Mouse (Mus musculus): ENCODE results near the gene Glul. TPM values are rescaled to one million over a fixed set of nuclear protein-coding genes. Genes with fewer than 3 reads are reported as not detected.
"Not testable (repeated sequence)": the region's sequence is repeated elsewhere in the genome, so short reads cannot be mapped to it uniquely, and the experiment has no call there.

Glul gene
- polyA plus RNA-seq (2014; fragmentation: Nextera tagmentation; extraction: Ambion mirVana) = 52.6 and 78.3 TPM in 2 replicates

DNA sequence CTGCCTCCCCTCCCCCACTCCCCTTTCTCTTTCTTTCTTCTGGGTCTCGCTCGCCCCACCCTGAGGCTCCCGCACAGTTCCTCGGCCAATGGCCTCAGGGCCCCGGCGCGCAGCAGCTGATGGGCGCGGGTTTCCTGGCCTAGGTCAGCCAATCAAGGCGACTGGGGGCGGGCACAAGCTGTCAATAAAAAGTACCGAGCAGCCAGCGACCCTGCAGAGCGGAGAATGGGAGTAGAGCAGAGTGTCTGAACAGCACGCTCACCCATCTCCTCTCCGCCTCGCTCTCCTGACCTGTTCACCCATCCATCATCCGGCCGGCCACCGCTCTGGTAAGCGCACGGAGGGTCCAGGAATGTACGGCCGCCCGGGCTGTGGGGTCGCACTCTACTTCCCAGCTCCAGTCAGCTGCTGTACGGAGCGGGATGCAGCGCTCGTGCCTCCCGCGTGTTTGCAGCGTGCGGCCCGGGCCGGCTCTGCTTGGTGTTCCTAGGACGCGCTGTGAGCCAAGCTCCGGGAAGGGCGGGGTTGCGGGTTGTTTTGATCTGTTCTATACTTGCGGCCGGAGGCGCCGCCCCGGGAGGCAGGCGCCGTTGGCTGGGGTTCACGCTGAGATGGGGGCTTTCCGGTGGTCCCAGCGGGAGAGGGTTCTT, at the start of gene Glul, which contains the start of gene Teddm2:
Glul (plus strand) TSS at position 214 of the 650 bp plus-strand sequence.
Teddm2 (minus strand) TSS at position 498 of the 650 bp plus-strand sequence.
- H3K36me3 ChIP-seq (ENCODE audit: control insufficient read depth, insufficient read depth, low read length) = peaks cover 15% of the 10 kb centered on the region; the same call in 1 of the 2 replicates
- no peaks in the 10 kb centered on the region for H3K27me3 ChIP-seq (ENCODE audit: control insufficient read depth, insufficient read depth, low read length)
- peak within 1 kb of the TSS; percentile 96 for H3K27ac ChIP-seq (ENCODE audit: low read depth, low read length)
- H3K9ac ChIP-seq (ENCODE audit: low read depth, low read length) = peak within 1 kb of the TSS; percentile 84
- under 1% methylated on average over 51 of the region's 51 CpGs for WGBS (ENCODE audit: insufficient replicate concordance)
- peaks cover 14% of the 10 kb centered on the region for H3K4me1 ChIP-seq (ENCODE audit: control insufficient read depth, insufficient read depth, low read length)
- no peaks in the 10 kb centered on the region for H3K9me3 ChIP-seq (replicated peaks; ENCODE audit: control insufficient read depth, low read length)
- peak; percentile 98 for ATAC-seq (replicated peaks; ENCODE audit: insufficient number of reproducible peaks, low FRiP score, low TSS enrichment)
- H3K4me2 ChIP-seq = peak within 1 kb of the TSS; percentile 68
- H3K4me3 ChIP-seq (ENCODE audit: low read depth, low read length) = peak within 1 kb of the TSS; percentile 79

DNA sequence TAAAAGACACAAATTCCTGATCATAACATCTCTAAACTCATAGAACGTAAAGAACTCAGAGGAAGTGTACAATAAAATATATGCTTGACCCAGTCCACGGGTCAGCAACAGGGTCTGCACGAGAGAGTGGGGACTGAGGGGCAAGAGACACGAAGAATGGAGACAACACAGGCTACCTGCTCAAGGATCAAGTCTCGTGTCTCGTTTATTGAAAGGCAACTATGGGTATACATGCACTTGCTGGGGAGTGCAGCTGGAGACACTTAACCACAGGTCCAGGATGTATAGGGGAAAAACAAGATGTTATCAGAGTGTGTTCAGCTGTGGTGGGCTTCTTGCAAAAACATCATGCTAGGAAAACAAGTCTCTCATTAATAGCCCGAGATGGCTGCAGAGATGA, 47.0 kb upstream of the Glul start:
- not testable (repeated sequence) for H3K27ac ChIP-seq (ENCODE audit: low read depth, low read length); H3K27me3 ChIP-seq (ENCODE audit: control insufficient read depth, insufficient read depth, low read length); H3K36me3 ChIP-seq (ENCODE audit: control insufficient read depth, insufficient read depth, low read length); H3K4me2 ChIP-seq; H3K4me3 ChIP-seq (ENCODE audit: low read depth, low read length); H3K9me3 ChIP-seq (replicated peaks; ENCODE audit: control insufficient read depth, low read length); ATAC-seq (replicated peaks; ENCODE audit: insufficient number of reproducible peaks, low FRiP score, low TSS enrichment); H3K9ac ChIP-seq (ENCODE audit: low read depth, low read length); H3K4me1 ChIP-seq (ENCODE audit: control insufficient read depth, insufficient read depth, low read length)
- WGBS (ENCODE audit: insufficient replicate concordance) = 73% methylated on average over 7 of the region's 7 CpGs

DNA sequence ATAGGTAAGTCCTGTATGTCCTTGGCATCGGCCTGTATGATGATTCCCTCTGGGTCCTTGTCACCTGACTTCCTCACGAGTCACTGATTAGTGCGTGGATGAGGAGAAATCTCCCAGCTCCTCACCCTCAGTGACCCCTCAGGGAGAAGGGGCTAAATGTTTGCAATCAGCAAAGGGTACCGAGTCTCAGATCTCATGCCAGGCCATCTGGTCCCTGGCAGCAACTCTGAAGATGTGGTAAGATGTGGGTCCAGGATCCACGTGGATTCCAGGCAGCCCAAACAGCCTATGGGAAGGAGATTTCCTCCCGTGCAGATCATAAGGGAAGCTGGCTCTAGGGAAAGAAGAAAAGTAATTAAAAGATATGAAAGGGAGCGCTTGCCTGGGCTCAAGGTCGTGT, 43.8 kb upstream of the Glul start:
- Histone ChIP-seq H3K27me3 (ENCODE audit: control insufficient read depth, insufficient read depth, low read length) (no peaks in the 10 kb centered on the region), H3K9ac (ENCODE audit: low read depth, low read length) (no peak overlapping the region), H3K36me3 (ENCODE audit: control insufficient read depth, insufficient read depth, low read length) (no peaks in the 10 kb centered on the region), H3K9me3 (replicated peaks; ENCODE audit: control insufficient read depth, low read length) (no peaks in the 10 kb centered on the region), H3K4me1 (ENCODE audit: control insufficient read depth, insufficient read depth, low read length) (no peaks in the 10 kb centered on the region), H3K27ac (ENCODE audit: low read depth, low read length) (no peak overlapping the region), H3K4me3 (ENCODE audit: low read depth, low read length) (no peak overlapping the region), H3K4me2 (no peak overlapping the region)
- WGBS (ENCODE audit: insufficient replicate concordance) = 73% methylated on average over 8 of the region's 8 CpGs
- ATAC-seq (replicated peaks; ENCODE audit: insufficient number of reproducible peaks, low FRiP score, low TSS enrichment) = no peak

- ATAC-seq (replicated peaks; ENCODE audit: insufficient number of reproducible peaks, low FRiP score, low TSS enrichment) = no peak
- H3K4me2 ChIP-seq = no peak within 1 kb of the TSS
- 78% methylated on average over 6 of the region's 6 CpGs for WGBS (ENCODE audit: insufficient replicate concordance)
Measured at GRCm38 (mm10) chr1:153874045-153874444, 25.7 kb upstream of the Glul start, which contains the start of gene Teddm1b. TSS of gene Teddm1b (plus strand) at chr1:153874345.

DNA sequence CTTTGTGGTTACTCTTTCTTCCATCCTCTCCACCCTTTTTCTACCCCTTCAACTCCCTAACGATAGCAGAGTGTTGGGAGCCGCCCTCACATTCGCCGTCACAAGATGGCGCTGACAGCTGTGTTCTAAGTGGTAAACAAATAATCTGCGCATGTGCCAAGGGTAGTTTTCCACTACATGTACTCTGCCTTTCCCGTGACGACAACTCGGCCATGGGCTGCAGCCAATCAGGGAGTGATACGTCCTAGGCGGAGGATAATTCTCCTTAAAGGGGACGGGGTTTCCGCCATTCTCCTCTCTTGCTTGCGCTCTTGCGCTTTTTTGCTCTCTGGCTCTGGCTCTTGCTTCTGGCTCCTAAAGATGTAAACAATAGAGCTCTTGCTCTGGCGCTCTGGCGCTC, 19.4 kb upstream of the Glul start:
- not testable (repeated sequence) for H3K27me3 ChIP-seq (ENCODE audit: control insufficient read depth, insufficient read depth, low read length); H3K4me2 ChIP-seq; H3K9ac ChIP-seq (ENCODE audit: low read depth, low read length); ATAC-seq (replicated peaks; ENCODE audit: insufficient number of reproducible peaks, low FRiP score, low TSS enrichment); H3K36me3 ChIP-seq (ENCODE audit: control insufficient read depth, insufficient read depth, low read length); H3K27ac ChIP-seq (ENCODE audit: low read depth, low read length); H3K4me1 ChIP-seq (ENCODE audit: control insufficient read depth, insufficient read depth, low read length); H3K4me3 ChIP-seq (ENCODE audit: low read depth, low read length); H3K9me3 ChIP-seq (replicated peaks; ENCODE audit: control insufficient read depth, low read length)
- 96% methylated on average over 17 of the region's 17 CpGs for WGBS (ENCODE audit: insufficient replicate concordance)

More at GRCm38 (mm10) chr1:153874045-153874444, 25.7 kb upstream of the Glul start, which contains the start of gene Teddm1b:
- H3K36me3 ChIP-seq (ENCODE audit: control insufficient read depth, insufficient read depth, low read length) = no peaks in the 10 kb centered on the region
- no peaks in the 10 kb centered on the region for H3K9me3 ChIP-seq (replicated peaks; ENCODE audit: control insufficient read depth, low read length)
- no peaks in the 10 kb centered on the region for H3K4me1 ChIP-seq (ENCODE audit: control insufficient read depth, insufficient read depth, low read length)
- no peak within 1 kb of the TSS for H3K9ac ChIP-seq (ENCODE audit: low read depth, low read length)
- no peaks in the 10 kb centered on the region for H3K27me3 ChIP-seq (ENCODE audit: control insufficient read depth, insufficient read depth, low read length)
- no peak within 1 kb of the TSS for H3K27ac ChIP-seq (ENCODE audit: low read depth, low read length)
- H3K4me3 ChIP-seq (ENCODE audit: low read depth, low read length) = no peak within 1 kb of the TSS

DNA sequence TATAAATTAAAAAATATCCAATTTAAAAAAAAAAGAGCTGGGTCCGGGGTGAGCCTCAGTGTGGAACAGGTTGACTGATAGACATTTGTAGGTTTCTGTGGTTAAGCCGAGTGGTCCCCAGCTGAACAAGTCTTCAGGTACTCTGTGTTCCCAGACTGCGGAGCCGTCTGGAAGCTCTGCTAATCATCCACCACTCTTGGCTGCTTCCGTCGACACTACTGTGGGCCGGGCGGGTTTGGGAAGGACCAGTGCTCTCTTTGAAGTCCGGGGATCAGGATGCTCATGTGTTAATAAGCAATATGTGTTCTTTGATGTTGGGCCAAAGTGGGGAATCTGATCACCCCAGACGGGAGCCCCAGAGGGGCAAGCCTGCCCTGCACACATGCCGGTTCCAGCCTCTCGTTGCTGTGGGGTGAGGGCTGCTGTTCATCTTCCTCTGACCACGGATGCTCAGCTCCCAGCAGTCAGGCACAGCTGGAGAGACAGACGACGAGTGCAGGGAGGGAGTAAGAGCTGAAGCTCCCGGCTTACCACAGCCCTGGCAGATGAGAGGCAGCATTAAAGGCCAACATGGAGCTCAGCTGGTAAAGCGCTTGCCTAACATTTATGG, 13.6 kb upstream of the Glul start:
- Histone ChIP-seq H3K9ac (ENCODE audit: low read depth, low read length) (no peak overlapping the region), H3K9me3 (replicated peaks; ENCODE audit: control insufficient read depth, low read length) (no peaks in the 10 kb centered on the region), H3K4me2 (no peak overlapping the region), H3K36me3 (ENCODE audit: control insufficient read depth, insufficient read depth, low read length) (no peaks in the 10 kb centered on the region), H3K27me3 (ENCODE audit: control insufficient read depth, insufficient read depth, low read length) (no peaks in the 10 kb centered on the region), H3K27ac (ENCODE audit: low read depth, low read length) (no peak overlapping the region), H3K4me1 (ENCODE audit: control insufficient read depth, insufficient read depth, low read length) (no peaks in the 10 kb centered on the region), H3K4me3 (ENCODE audit: low read depth, low read length) (no peak overlapping the region)
- WGBS (ENCODE audit: insufficient replicate concordance) = 28% methylated on average over 17 of the region's 17 CpGs
- no peak for ATAC-seq (replicated peaks; ENCODE audit: insufficient number of reproducible peaks, low FRiP score, low TSS enrichment)

- Histone ChIP-seq H3K4me2 (no peak overlapping the region), H3K27me3 (ENCODE audit: control insufficient read depth, insufficient read depth, low read length) (no peaks in the 10 kb centered on the region), H3K4me1 (ENCODE audit: control insufficient read depth, insufficient read depth, low read length) (no peaks in the 10 kb centered on the region), H3K4me3 (ENCODE audit: low read depth, low read length) (no peak overlapping the region), H3K36me3 (ENCODE audit: control insufficient read depth, insufficient read depth, low read length) (no peaks in the 10 kb centered on the region), H3K9ac (ENCODE audit: low read depth, low read length) (no peak overlapping the region), H3K9me3 (replicated peaks; ENCODE audit: control insufficient read depth, low read length) (no peaks in the 10 kb centered on the region), H3K27ac (ENCODE audit: low read depth, low read length) (no peak overlapping the region)
- 89% methylated on average over 10 of the region's 10 CpGs for WGBS (ENCODE audit: insufficient replicate concordance)
- no peak for ATAC-seq (replicated peaks; ENCODE audit: insufficient number of reproducible peaks, low FRiP score, low TSS enrichment)
Measured at GRCm38 (mm10) chr1:153890121-153890520, 9.6 kb upstream of the Glul start.

DNA sequence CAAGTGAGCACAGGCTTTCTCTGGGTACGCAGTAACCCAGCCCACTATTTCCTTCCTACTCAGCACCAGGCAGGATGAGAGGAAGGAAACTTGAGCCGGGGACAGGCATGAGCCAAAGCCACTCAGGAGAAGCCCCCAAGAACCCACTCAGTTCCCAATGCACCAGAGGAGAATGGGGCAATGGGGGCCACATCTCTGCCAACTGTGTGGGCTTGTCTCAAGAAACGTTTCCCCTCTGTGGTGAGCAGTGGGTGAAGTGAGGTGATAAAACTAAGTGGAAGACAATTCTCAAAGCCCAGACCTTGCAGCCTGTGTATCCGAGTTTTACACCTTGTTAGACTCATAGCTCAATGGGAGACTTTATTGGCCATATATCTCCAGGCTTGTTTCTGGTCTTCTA, 8.3 kb upstream of the Glul start, which contains the start of gene Teddm1a:
Teddm1a (plus strand) TSS at position 301 of the 400 bp plus-strand sequence.
- Histone ChIP-seq H3K27me3 (ENCODE audit: control insufficient read depth, insufficient read depth, low read length) (no peaks in the 10 kb centered on the region), H3K4me1 (ENCODE audit: control insufficient read depth, insufficient read depth, low read length) (no peaks in the 10 kb centered on the region), H3K4me2 (no peak within 1 kb of the TSS), H3K4me3 (ENCODE audit: low read depth, low read length) (no peak within 1 kb of the TSS), H3K9me3 (replicated peaks; ENCODE audit: control insufficient read depth, low read length) (no peaks in the 10 kb centered on the region), H3K36me3 (ENCODE audit: control insufficient read depth, insufficient read depth, low read length) (no peaks in the 10 kb centered on the region), H3K27ac (ENCODE audit: low read depth, low read length) (no peak within 1 kb of the TSS), H3K9ac (ENCODE audit: low read depth, low read length) (no peak within 1 kb of the TSS)
- no peak for ATAC-seq (replicated peaks; ENCODE audit: insufficient number of reproducible peaks, low FRiP score, low TSS enrichment)
- WGBS (ENCODE audit: insufficient replicate concordance) = 43% methylated on average over 4 of the region's 4 CpGs
